Mouse (Mus musculus): Measurements from ENCODE around the gene Ubac2. TPM values are rescaled to one million over a fixed set of nuclear protein-coding genes. Genes with fewer than 3 reads are reported as not detected.

The Ubac2 gene
- total RNA-seq, 2 experiments from 2014 or later = 23.8 to 24.4 TPM

DNA sequence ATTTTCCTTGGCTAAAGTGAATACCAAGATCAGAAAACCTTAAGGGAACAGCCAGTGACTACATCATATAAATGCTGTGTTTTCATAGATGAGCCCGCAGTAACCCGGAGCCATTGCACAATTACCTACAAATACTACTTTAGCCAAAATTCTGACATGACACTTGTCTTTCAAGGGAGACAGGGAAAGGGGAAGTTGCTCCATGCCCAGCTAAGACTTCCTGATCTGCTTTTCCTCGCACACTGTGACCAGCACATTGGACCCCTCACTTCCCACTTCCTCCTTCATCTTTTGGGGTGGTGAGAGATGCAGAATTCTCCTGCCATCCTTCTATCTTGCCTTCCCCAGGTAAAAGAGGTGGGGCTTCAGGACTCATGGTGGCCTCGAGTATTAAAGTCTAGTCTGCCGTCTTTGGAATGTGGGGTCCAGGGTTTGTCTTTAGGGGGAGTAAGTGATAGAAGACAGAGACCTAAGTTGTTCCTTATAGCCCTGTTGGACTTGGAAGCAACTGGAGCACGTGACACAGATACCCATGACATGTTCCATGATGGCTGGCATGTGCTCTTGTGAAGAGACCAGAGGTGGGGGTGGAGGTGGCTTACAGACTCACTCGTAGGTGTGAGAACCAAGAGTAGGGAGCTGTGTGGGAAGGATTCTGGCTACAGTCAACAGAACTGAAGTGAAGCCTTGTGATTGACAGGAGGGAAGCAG, 116.6 kb downstream of the Ubac2 start:
- DNase-seq = no peak
- intact Hi-C loops (cut with DNase I) = no loop called here

DNA sequence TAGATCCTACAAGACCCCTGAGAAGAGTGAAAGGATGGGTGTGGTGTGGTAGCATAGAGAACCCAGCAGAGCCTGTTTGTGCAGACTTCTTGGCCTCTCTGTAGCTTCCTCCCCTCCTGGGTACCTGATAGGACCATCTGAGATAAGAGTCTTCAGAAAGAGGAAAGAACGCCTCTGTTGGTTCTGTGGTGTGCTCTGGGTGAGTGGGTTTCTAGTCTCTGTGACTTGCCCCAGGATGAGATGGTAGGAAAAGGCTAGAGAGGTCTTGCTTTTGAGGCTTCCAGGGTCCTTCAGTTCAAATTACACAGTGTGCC, 117.1 kb downstream of the Ubac2 start:
- intact Hi-C loops (cut with DNase I) = no loop called here
- DNase-seq = no peak

GRCm38 (mm10) chr14:121996786-121997185, 118.4 kb downstream of the Ubac2 start:
- intact Hi-C loops (cut with DNase I) = no loop called here
- peak; percentile 67 to 73 for DNase-seq

GRCm38 (mm10) chr14:121999455-121999854, 121.0 kb downstream of the Ubac2 start:
- no peak for DNase-seq
- intact Hi-C loops (cut with DNase I) = no loop called here

DNA sequence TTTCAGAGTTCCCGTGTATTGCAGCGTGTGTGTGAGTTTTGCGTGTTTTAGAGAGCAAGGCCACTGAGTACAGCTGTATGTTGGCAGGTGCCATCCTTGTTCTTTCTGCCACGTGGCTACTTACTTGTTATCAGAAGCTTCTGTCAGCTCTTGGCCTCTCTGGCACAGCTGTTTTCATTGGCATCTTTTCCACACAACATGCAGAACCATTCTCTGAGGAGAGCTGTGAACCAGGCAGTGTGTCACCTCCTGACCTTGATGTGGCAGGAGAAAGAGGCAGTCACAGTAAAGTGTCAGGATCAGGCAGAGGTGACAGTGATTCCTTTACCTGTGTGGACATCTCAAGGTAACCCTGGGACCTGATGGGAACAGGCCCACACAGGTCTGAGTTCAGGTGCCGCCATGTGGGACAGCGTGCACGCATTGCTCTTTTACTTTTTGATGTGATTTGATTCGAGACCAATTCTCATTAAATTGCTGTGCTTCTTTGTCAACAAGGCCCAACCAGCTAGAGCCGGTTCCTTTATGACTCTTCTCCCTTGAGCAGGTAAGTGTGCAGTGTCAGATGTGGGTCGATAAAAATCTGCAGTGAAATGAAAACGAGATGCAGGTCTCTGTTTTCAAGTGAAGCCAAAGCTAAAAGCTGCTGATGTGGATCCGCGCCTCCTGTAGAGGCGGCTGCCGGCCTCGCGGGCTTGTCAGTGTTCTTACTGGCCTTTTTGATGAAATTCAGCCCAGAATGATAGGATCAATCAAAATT, 122.1 kb downstream of the Ubac2 start:
- peak in 1 of 2 experiments; percentile 28 for DNase-seq
- intact Hi-C loops (cut with DNase I) = no loop called here

DNA sequence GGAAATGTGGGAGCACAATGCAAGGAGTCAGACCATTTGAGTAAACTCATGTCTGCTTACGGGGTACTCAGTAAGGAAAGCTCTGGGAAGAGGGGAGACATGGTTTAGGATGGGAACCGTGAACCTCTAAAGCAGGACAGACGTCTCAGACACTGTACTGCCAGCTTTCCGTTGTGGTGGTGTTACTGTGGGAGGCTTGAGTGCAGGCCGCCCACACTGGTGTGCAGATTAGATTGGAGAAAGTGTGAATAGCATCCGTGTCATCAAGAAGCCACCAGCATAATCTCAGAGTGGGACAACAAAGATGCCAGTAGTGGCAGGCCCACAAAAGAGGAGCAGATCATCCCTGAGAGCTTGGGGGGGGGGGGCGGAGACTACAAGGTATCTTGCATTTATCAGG, 123.8 kb downstream of the Ubac2 start:
- DNase-seq = no peak

GRCm38 (mm10) chr14:122003812-122004211, 125.4 kb downstream of the Ubac2 start:
- intact Hi-C loops (cut with DNase I) = no loop called here
- DNase-seq = no peak

More for the DNA sequence above, 123.8 kb downstream of the Ubac2 start:
- intact Hi-C loops (cut with DNase I) = no loop called here

- intact Hi-C loops (cut with DNase I) = no loop called here
Measured at GRCm38 (mm10) chr14:122008261-122008660, 129.8 kb downstream of the Ubac2 start.

DNA sequence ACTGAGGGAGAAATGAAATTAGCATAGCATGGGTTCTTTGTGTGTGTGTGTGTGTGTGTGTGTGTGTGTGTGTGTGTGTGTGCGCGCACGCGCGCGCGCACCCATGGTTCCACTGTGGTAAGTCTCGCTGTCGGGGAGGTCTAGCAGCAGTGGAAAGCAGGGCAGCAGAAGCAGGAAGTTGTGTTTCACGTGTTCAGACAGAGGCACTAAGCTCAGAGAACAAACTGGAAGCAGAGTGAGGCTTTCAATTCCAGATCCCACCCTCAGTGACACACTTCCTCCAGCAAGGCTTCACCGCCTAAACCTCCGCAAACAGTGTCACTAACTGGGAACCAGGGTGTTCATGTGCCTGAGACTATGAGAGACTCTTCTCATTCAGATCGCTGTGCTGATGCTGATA, 131.1 kb downstream of the Ubac2 start:
- peak; percentile 25 to 37 for DNase-seq
- intact Hi-C loops (cut with DNase I) = no loop called here

More at GRCm38 (mm10) chr14:122008261-122008660, 129.8 kb downstream of the Ubac2 start:
- DNase-seq = no peak

DNA sequence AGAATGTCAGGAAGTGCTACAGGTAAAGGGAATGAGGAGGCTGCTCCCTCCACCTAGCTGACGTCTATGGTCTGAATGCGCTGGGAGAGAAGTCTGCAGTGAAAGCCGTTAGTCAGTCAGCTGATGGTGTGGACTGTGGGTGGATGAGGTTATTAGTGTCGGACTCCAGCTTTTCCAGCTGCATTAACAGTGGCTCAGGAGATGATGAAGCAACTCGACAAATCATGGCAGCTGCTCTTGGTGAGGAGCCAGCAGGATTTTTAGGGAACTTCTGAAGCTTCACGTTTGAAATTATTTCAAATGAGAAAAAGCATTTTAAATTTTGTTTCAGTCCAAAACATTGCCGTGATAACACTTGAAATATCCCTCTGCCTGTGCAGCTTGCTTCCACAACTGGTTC, 131.9 kb downstream of the Ubac2 start:
- intact Hi-C loops (cut with DNase I) = loop anchor here (5.0 kb wide), 1 partner anchor 47 kb away; no protein-coding TSS in a partner anchor
- DNase-seq = peak; percentile 52 to 60

- intact Hi-C loops (cut with DNase I) = loop anchor here (5.0 kb wide), 1 partner anchor 46 kb away; no protein-coding TSS in a partner anchor
Measured at GRCm38 (mm10) chr14:122011768-122012167, 133.3 kb downstream of the Ubac2 start.

DNA sequence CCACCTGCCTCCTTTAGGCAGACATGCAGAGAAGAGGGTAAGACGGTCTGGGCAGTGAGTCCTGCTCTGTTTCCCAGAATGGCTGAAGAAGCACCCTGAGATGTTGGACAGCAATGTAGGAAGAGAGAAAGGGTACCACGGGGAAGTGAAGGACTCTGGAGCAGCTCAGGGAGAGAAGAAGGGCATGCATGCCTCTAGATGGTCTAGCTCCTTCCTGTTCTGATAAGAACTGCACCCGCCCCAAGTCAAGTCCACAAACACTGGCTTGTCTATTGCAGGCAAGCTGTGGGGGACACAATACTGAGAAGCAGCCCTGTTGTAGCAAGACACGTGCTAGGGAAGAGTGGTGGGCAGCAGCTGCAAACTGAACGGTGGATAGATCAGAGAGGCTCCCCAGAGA, 133.8 kb downstream of the Ubac2 start:
- intact Hi-C loops (cut with DNase I) = loop anchor here (5.0 kb wide), 1 partner anchor 45 kb away; no protein-coding TSS in a partner anchor
- no peak for DNase-seq

More at GRCm38 (mm10) chr14:122011768-122012167, 133.3 kb downstream of the Ubac2 start:
- no peak for DNase-seq

- no peak for DNase-seq
- intact Hi-C loops (cut with DNase I) = loop anchor here (5.0 kb wide), 1 partner anchor 44 kb away; no protein-coding TSS in a partner anchor
Measured at GRCm38 (mm10) chr14:122012814-122013213, 134.4 kb downstream of the Ubac2 start.

GRCm38 (mm10) chr14:122013417-122013951, 135.1 kb downstream of the Ubac2 start:
- DNase-seq = peak; percentile 13 to 29
- intact Hi-C loops (cut with DNase I) = loop anchor here (5.0 kb wide), 1 partner anchor 44 kb away; no protein-coding TSS in a partner anchor

DNA sequence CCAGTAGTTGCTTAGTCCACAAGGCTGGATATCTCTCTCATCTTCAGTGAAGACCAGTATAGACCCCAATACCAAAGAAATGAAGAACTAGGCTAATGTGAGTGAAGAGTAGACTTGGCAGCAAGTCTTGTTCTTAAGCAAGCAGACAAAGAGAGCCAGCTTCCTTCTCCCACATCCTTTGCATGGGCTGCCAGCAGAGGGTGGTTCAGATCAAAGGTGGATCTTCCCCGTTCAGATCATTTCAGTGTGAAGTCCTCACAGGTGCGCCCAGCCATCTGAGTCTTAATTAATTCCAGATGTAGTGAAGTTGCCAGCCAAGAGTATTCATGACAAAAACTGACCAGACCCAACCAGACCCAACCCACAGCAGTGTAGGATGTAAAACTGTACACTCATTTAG, 139.5 kb downstream of the Ubac2 start:
- no peak for DNase-seq
- intact Hi-C loops (cut with DNase I) = no loop called here

GRCm38 (mm10) chr14:122019389-122019788, 141.0 kb downstream of the Ubac2 start:
- DNase-seq = no peak
- intact Hi-C loops (cut with DNase I) = no loop called here

DNA sequence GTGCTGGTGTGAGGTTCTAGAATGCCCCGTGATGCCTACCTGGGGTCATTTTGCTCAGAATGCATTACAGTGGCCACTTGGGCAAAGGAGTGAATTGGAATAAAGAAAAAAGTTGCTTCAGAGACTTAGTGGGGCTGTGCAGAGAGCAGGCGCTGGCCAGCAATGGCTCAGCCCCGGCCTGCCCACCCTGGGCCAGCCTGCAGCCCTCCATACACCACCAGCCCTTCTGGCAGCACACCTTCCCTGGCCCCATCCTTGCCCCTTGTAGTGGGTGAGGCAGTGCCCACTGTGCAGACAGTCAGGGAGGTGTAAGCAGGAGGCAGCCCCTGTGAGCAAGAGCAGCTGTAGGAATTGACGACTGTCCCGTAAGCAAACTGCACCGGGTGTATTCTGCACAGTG, 142.1 kb downstream of the Ubac2 start:
- intact Hi-C loops (cut with DNase I) = no loop called here
- no peak for DNase-seq

- intact Hi-C loops (cut with DNase I) = no loop called here
- no peak for DNase-seq
Measured at GRCm38 (mm10) chr14:122023054-122023453, 144.6 kb downstream of the Ubac2 start.

DNA sequence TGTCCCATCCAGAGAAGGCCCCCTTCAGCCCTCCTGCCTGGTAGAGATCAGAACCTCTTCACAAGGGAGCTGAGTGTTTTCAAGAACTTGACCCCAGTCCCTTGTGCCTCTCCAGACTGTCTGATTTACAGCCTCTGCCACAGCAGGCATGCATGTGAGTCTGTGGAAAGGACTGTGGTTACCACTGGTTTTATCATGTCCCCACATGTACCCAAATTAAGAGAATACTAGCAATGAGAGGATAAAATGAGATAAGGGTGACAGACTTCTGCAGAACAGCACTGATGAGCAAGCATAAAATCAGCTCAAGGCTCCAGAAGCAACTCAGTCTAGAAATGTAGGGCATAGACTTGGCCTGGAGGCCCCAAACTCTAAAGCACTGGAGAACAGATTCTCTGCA, 145.5 kb downstream of the Ubac2 start:
- DNase-seq = no peak
- intact Hi-C loops (cut with DNase I) = no loop called here

DNA sequence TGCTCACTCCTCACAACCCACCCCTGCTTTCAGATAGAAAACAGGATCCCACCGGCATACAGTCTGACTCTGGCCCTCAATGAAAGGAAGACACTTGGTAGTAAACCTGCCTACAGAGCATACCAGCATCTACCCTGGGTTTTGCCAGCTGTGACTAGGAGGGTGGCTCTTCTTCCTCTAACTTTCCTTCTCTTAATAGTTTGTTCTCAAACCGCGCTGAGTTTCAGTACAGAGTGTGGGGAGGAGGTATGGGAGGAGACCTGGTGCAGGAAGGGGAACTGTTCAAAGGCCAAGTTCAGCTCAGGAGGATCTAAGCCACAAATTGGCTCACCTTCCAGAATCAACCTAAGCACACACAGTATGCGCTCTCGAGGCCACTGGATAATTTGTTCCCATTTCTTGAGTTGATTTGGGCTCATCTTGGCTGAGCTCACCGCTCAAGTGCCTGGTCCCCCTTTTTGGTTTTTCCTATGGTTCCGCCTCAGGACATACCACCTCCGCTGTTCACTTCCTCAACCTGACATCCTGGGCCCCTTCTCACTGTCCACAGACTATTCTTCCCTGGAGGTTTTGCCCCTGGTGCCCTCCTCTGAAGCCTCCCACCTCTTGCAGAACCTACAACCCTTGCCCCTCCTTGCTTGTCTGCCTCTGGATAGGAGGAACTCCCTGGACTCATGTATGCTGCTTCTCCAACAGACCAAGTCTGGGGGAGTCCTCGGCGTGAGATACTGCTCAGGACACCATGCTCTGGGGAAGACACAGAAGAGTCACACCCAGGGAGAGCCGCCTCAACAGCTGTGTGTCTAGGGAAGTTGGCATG, 150.7 kb downstream of the Ubac2 start:
- intact Hi-C loops (cut with DNase I) = no loop called here
- no peak for DNase-seq

- no peak for DNase-seq
- intact Hi-C loops (cut with DNase I) = no loop called here
Measured at GRCm38 (mm10) chr14:122029851-122030250, 151.4 kb downstream of the Ubac2 start.
